Mouse (Mus musculus): Measurements from ENCODE around the gene Sdcbp2.

Gene Sdcbp2

GRCm38 (mm10) chr2:151571873-151572700 lies at the start of gene Sdcbp2:
Gene Sdcbp2, plus strand, starts transcription at chr2:151572622.
- DNase-seq (ENCODE audit: low spot score), result no peak

- DNase-seq (ENCODE audit: low spot score), result no peak
Observed at GRCm38 (mm10) chr2:151524324-151525041, 47.9 kb upstream of the Sdcbp2 start.

GRCm38 (mm10) chr2:151525520-151525919 lies 46.9 kb upstream of the Sdcbp2 start:
- DNase-seq (ENCODE audit: low spot score), result no peak

- no peak for DNase-seq (ENCODE audit: low spot score)
Observed at GRCm38 (mm10) chr2:151528066-151528465, 44.4 kb upstream of the Sdcbp2 start.

- DNase-seq (ENCODE audit: low spot score), result no peak
Observed at GRCm38 (mm10) chr2:151529169-151529568, 43.3 kb upstream of the Sdcbp2 start.

- no peak for DNase-seq (ENCODE audit: low spot score)
Observed at GRCm38 (mm10) chr2:151530378-151531230, 41.8 kb upstream of the Sdcbp2 start.

- no peak for DNase-seq (ENCODE audit: low spot score)
Observed at GRCm38 (mm10) chr2:151533632-151534031, 38.8 kb upstream of the Sdcbp2 start.

GRCm38 (mm10) chr2:151535961-151536617 lies 36.3 kb upstream of the Sdcbp2 start:
- no peak for DNase-seq (ENCODE audit: low spot score)

- no peak for DNase-seq (ENCODE audit: low spot score)
Observed at GRCm38 (mm10) chr2:151536618-151536974, 35.8 kb upstream of the Sdcbp2 start.

- DNase-seq (ENCODE audit: low spot score), result no peak
Observed at GRCm38 (mm10) chr2:151538646-151539045, 33.8 kb upstream of the Sdcbp2 start.

GRCm38 (mm10) chr2:151542323-151543062 lies 29.9 kb upstream of the Sdcbp2 start, which contains the start of gene Fkbp1a:
Gene Fkbp1a, plus strand, starts transcription at chr2:151542483.
- peak; percentile 76 for DNase-seq (ENCODE audit: low spot score)

GRCm38 (mm10) chr2:151543063-151543895 lies 29.1 kb upstream of the Sdcbp2 start:
- no peak for DNase-seq (ENCODE audit: low spot score)

- no peak for DNase-seq (ENCODE audit: low spot score)
Observed at GRCm38 (mm10) chr2:151544673-151545072, 27.7 kb upstream of the Sdcbp2 start.

- DNase-seq (ENCODE audit: low spot score), result no peak
Observed at GRCm38 (mm10) chr2:151546571-151546970, 25.9 kb upstream of the Sdcbp2 start.

- no peak for DNase-seq (ENCODE audit: low spot score)
Observed at GRCm38 (mm10) chr2:151549615-151550121, 22.8 kb upstream of the Sdcbp2 start.

- DNase-seq (ENCODE audit: low spot score), result peak; percentile 5
Observed at GRCm38 (mm10) chr2:151562930-151563921, 9.2 kb upstream of the Sdcbp2 start.

GRCm38 (mm10) chr2:151564006-151564405 lies 8.4 kb upstream of the Sdcbp2 start:
- no peak for DNase-seq (ENCODE audit: low spot score)

GRCm38 (mm10) chr2:151564986-151565385 lies 7.4 kb upstream of the Sdcbp2 start:
- no peak for DNase-seq (ENCODE audit: low spot score)

GRCm38 (mm10) chr2:151566856-151567255 lies 5.6 kb upstream of the Sdcbp2 start:
- no peak for DNase-seq (ENCODE audit: low spot score)
